Mouse (Mus musculus) layer of hippocampus, postnatal 10 days (tissue): ENCODE data around the gene Ltbp1. TPM values are rescaled to one million over a fixed set of nuclear protein-coding genes. Genes with fewer than 3 reads are reported as not detected.
A peak's percentile ranks its signal among the peaks of the same experiment; 100 is the strongest.
"Not testable (repeated sequence)": the region's sequence is repeated elsewhere in the genome, so short reads cannot be mapped to it uniquely, and the experiment has no call there.

Experiments used
- DNase-seq, 2 experiments: peaks; one replicate each; pipeline ENCODE4 v3.0.0; 2021; ENCODE audit warnings: low spot score in 2 of 2
- total RNA-seq, 2 experiments: library from RNA; stranded (reverse); gene quantifications; 2 replicates each; pipeline ENCODE4 v1.2.3; 2021

Ltbp1 gene
- total RNA-seq, 2 experiments from 2014 or later = 6.3 to 8.7 TPM

- no peak for DNase-seq
Observed at GRCm38 (mm10) chr17:75109081-75109716, 103.8 kb downstream of the Ltbp1 start.

GRCm38 (mm10) chr17:75110252-75111205 is 105.2 kb downstream of the Ltbp1 start:
- DNase-seq = no peak

- DNase-seq = no peak
Observed at GRCm38 (mm10) chr17:75115594-75115993, 110.2 kb downstream of the Ltbp1 start.

- DNase-seq = no peak
Observed at GRCm38 (mm10) chr17:75118896-75119295, 113.5 kb downstream of the Ltbp1 start.

GRCm38 (mm10) chr17:75119422-75119821 is 114.1 kb downstream of the Ltbp1 start:
- no peak for DNase-seq

GRCm38 (mm10) chr17:75120071-75120470 is 114.7 kb downstream of the Ltbp1 start:
- no peak for DNase-seq

GRCm38 (mm10) chr17:75122584-75123282 is 117.4 kb downstream of the Ltbp1 start:
- DNase-seq = no peak

- peak; percentile 16 to 20 for DNase-seq
Observed at GRCm38 (mm10) chr17:75128337-75128935, 123.1 kb downstream of the Ltbp1 start.

- DNase-seq = no peak
Observed at GRCm38 (mm10) chr17:75133983-75134382, 128.6 kb downstream of the Ltbp1 start.

GRCm38 (mm10) chr17:75139731-75140130 is 134.4 kb downstream of the Ltbp1 start:
- no peak for DNase-seq

- DNase-seq = not testable (repeated sequence)
Observed at GRCm38 (mm10) chr17:75142845-75143244, 137.5 kb downstream of the Ltbp1 start.

GRCm38 (mm10) chr17:75143927-75144326 is 138.6 kb downstream of the Ltbp1 start:
- no peak for DNase-seq

GRCm38 (mm10) chr17:75147218-75147617 is 141.8 kb downstream of the Ltbp1 start:
- DNase-seq = no peak

- no peak for DNase-seq
Observed at GRCm38 (mm10) chr17:75151800-75152199, 146.4 kb downstream of the Ltbp1 start.

GRCm38 (mm10) chr17:75153088-75153487 is 147.7 kb downstream of the Ltbp1 start:
- no peak for DNase-seq

GRCm38 (mm10) chr17:75158385-75158784 is 153.0 kb downstream of the Ltbp1 start:
- no peak for DNase-seq

GRCm38 (mm10) chr17:75159066-75159787 is 153.9 kb downstream of the Ltbp1 start:
- DNase-seq = no peak

- no peak for DNase-seq
Observed at GRCm38 (mm10) chr17:75161062-75161461, 155.7 kb downstream of the Ltbp1 start.

- no peak for DNase-seq
Observed at GRCm38 (mm10) chr17:75161931-75162330, 156.6 kb downstream of the Ltbp1 start.

GRCm38 (mm10) chr17:75164566-75164965 is 159.2 kb downstream of the Ltbp1 start:
- DNase-seq = no peak
